Mouse (Mus musculus) cerebellum, adult 11 months (tissue): Measurements from ENCODE around the gene Pih1d1.
"Not testable (repeated sequence)": the region's sequence is repeated elsewhere in the genome, so short reads cannot be mapped to it uniquely, and the experiment has no call there.

ENCODE experiments used
- DNase-seq: peaks from one replicate; pipeline ENCODE4 v3.0.0; 2022

The Pih1d1 gene

DNA sequence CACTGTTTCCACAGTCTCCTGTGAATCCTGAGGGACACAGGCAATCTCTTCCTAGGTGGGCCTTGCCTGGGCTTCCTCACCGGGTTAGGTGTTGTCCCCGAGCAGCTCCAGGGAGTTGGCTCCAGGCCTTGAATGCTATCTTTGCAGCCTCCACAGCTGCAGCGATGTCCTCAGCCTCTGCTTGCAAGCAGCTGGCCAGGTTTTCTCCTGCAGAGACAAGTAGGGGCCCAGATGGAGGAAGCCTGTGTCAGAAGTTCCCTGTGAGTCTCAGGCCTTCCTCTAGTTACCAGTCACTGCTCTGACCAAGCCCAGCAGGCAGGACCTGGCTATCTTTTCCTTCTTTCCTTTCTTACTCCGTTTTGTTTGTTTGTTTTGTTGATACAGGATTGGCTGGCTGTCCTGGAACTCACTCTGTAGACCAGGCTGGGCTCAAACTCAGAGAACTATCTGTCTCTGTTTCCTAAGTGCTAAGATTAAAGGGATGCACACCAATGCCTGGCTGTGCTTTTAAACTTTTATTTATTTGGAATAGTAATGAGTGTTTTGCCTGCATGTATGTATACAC is 5.5 kb upstream of the Pih1d1 start:
- DNase-seq: no peak

DNA sequence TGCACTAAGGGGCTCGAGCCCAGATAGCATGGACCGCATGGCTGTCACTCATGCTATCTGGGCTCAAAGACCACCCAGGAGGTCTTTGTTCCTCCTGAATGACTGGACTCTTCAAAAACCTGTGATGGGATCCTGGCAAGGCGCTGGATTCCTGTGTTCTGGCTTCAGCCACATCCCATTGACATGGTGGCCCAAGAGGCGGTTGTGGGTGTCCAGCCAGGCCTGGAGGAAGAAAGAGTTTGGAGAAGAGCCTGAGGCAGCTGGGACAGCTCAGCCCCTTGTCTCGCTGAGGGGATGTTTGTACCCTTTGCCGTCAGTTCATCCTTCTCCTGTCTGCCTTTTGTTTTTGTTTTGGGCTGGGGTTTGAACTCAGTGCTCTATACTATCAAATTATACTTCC is 4.6 kb upstream of the Pih1d1 start:
- no peak for DNase-seq

DNA sequence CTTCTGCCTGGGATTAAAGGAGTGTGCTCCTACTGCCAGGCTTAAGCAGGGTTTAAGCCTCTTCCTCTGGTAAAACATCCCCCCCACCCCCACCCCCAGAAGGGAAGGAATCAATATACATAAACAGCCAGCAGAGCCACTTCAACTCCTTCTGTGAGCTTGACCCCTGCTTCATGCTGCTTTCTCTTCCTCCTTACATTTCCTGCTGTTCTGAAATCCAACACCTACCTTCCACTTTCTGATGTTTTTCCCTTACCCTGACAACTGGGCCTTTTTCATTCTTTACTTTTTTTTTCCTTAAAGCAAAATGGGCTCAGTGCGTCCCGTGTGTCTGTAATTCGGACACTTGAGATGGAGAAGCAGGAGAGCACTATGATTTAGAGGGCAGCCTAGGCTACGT is 3.8 kb upstream of the Pih1d1 start:
- DNase-seq: no peak

DNA sequence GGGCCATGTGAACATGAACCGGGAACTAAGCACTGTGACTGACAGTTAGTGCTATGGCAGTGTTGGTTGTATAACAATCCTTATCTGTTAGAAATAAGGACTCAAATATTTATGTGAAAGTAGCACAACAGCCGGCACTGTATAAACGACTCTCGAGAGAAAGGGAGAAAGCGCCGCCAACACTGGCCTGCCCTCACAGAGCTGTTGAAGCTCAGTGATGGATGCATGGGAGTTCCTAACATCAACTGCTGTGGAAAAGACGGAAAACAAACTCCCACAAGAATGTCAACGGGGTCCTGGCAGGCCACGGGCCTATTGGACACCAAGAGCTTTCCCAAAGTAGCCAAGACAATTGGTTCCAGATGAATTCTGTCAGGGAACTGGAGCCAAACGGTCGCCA is 2.8 kb upstream of the Pih1d1 start:
- DNase-seq: no peak

DNA sequence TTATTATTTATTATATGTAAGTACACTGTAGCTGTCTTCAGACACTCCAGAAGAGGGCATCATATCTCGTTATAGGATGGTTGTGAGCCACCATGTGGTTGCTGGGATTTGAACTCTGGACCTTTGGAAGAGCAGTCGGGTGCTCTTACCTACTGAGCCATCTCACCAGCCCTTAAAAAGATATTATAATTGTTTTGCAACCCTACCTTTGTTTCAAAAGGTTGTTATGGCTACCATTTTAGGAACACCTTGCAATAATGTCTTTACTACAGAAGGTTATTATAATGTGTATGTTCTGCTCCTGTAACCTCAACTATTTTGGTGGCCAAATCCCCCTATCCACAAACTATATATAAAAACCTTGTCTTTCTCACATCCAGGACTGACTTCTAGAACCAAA is 1.1 kb upstream of the Pih1d1 start:
- DNase-seq: not testable (repeated sequence)

DNA sequence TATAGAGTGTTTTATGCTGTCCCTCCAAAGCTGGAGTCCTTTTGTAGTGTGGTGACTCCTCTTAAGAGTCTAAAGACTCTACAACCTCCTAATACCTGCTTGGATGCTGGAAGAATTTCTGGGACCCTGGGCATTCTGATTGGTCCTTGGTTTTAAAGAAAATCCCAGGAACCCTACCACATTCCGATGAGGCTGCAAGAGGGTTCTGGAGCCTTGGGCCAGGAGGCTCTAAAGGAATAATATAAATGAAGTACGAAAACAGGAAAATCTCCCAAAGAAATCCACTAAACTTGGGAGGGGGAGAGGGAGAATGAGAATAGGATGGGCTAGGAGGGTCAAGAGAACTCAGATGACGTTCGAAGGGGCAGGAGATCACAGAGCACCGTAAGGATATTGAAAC is 517 bp upstream of the Pih1d1 start:
- DNase-seq: no peak

DNA sequence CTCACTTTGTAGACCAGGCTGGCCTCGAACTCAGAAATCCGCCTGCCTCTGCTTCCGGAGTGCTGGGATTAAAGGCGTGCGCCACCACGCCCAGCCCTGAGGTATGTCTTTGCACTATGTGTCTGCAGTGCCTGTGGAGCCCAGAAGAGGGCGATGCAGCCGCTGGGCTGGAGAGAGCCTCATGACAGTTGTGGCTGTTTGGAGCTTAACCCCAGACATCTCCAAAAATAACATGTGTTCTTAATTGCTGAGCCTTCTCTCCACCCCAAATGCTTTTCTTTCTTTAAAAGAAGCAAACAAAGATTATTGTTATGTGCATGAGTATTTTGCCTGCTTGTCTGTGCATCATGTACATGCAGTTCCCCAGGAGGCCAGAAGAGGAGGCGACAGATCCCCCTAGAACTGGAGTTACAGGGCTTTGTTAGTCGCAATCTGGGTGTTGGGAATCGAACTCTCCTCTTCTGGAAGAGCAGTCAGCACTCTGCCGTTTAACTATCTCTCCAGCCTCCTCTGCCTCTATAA is 951 bp downstream of the Pih1d1 start:
- DNase-seq: no peak

DNA sequence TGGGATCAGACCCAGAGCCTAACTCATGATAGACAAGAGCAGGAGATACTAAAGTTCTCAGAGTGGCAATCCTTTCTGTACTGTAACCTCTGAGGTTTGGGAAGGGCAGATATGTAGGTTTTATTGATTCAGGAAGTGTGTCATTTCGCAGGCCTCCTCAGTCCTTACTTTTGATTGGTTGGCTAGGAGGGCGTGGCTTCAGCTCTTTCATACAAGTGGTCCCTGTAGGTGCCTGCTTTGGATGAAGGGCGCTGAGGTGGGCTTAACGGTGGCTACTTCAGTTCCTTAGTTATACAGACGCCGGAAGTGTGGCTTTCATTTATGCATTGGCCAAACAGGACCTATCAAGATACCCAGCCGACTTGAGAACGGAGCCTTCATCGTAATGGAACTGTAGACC is 1.5 kb downstream of the Pih1d1 start:
- DNase-seq: no peak

DNA sequence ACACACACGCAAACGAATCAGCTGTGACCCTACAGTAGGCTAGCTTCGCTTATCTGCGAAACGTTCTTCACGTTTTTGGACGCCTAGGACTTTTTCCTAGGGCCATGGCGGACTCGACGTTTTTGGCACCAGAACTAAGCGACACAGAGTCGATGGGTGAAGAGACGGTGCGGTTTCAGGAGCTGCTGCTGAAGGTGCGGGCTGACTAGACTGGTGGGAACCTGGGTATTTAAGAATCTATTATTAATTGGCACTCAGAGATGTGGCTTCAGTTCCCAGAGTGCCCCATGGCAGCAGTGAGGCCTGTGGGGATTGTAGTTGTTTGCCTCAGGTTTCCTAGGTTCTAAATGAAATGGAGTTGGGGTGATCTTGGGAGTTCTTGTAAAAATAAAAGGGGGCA is 2.1 kb downstream of the Pih1d1 start:
- DNase-seq: no peak

DNA sequence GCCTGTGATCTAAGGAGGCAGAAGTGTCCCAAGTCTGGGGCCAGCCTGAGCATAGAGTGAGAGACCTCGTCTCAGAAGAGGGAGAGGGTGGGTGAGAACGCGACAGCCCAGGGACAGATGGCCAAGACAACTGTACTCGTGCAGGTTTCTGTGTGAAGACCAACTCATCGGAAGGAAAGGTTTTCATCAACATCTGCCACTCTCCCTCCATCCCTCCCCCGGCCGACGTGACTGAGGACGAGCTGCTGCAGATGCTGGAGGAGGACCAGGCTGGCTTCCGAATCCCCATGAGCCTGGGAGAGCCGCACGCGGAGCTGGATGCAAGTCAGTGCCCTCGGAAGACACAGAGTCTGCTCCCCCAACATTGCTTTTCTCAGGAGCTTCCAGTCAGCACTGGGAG is 3.4 kb downstream of the Pih1d1 start:
- DNase-seq: no peak

DNA sequence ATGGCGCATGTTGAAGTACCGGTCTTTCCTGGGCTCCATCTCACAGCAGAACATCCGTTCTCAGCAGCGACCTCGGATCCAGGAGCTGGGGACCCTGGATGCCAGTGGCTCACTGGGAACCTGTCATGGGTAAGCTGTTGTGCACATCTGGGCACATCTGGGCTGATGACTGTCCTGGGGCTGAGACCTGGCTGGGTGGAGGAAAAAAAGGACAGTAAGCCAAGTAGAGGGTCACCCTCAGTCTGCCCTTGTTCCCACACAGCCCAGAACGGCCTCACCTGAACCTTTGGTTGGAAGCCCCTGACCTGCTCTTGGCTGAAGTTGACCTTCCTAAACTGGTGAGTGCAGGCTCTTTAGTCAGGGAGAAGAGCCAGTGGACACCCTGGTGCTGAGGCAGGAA is 4.9 kb downstream of the Pih1d1 start:
- no peak for DNase-seq

DNA sequence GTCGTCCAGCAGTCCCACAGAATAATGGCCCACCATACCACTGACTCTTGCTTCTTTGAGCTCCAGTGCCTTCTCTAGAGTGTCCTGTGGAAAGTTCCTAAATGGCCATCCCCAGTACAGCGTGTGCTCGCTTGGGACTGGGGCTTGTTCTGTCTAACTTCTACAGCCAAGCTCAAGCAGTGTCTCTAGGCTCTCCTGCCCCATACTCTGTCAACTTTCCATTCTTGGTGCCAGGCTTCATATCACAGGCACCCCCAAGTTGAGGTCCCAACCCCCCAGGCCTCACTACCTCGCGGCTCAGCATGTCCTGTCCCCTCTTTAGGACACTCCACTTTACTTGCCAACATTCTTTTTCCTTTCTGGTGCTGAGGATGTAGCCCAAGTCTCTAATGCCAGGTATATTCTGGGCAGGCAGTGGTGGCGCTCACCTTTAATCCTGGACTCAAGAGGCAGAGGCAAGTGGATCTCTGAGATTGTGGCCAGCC is 6.3 kb downstream of the Pih1d1 start:
- no peak for DNase-seq

DNA sequence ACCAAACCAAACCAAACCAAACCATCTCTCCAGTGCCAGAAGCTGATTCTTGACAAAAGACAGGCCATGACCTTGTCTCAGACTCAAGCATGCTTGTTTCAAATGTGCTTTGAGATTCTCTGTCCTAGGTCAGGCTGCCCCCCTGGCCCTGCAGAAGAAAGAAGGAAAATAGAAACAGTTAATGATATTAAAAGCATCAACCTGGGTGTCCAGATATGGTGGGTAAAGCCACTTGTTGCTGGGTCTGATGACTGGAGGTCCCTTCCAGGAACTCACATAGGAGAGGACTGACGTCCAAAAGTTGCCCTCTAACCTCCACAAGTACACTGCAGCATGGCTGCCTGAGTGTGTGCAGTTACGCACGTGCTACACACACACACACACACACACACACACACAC is 6.8 kb downstream of the Pih1d1 start:
- DNase-seq: no peak

DNA sequence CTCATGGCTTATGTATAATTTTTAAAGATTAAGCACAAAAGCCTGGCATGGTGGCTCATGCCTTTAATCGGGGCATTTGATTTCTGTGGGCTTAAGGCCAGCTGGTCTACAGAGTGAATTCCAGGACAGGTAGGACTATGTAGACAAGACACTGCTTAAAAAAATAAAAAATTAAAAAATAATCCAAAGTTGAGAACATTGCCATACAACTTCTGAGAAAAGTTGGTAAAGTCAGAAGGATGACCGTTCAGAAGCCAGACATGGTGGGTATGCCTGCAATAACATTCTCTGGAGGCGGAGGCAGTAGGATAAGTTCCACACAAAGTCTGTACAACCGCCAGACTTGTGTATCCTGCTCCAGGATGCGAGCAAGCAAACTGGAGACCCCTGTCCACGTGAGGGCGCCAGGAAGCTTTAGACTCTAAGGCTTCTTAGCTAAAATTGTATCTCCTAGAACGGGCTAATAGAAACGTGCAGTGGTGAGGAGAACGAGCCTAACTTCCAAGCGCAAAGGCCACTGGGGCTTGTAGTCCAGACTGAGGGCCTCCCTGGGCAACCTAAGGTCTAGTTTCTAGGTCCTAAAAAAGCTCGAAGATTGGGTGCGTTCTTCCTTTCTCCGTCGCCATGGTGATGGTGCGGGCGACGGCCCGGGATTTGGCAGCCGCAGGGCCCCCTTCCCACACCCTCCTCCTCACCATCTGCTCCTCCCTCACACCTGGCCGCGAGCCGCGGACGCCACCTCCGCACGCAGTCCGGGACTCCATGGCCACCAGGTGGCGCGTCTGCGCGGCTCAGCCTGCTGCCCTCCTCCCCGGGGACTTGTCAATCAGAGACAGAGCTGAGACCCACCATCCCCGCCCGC is 7.7 kb downstream of the Pih1d1 start:
- peak; percentile 98 for DNase-seq

DNA sequence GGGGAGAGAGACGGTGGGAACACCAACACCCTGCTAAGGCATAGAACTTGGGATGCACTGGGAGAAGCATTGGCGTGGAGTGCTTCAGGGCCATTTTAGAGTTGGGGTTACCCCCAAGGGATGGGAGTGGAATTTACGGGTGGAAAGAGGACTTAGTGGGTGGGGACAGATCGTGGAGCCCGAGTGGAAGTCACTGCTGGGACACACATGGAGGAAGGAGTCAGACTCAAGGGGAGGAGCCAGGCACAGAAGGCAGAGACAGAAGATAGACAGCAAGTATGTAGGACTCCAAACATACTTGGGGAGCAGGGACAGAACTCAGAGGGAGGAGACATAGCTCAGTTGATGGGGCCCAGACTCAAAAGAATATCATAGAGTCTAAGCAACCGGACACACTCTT is 8.4 kb downstream of the Pih1d1 start:
- DNase-seq: no peak

DNA sequence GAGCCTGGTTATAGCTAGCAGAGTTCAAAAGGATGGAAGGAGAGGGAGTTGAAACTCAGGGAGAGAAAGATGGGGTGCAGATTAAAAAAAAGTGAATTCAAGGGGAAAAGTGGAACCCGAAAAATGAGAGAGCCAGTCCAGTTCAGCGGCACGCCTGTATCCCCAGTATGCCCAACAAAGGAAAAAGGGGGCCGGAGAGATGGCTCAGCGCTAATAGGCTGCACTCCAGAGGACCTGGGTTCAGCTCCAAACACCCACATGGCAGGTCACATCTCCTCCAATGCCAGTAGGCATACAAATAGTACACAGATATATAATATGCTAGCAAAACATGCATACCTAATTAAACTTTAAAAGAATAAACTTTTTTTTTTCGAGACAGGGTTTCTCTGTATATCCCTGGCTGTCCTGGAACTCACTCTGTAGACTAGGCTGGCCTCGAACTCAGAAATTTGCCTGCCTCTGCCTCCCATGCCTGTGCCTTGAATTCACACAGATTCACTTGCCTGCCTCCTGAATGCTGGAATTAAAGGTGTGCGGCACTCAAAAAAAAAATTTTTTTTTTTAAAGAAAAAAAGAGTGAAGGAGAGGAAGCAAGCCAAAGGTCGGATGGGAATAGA is 9.0 kb downstream of the Pih1d1 start:
- DNase-seq: no peak

DNA sequence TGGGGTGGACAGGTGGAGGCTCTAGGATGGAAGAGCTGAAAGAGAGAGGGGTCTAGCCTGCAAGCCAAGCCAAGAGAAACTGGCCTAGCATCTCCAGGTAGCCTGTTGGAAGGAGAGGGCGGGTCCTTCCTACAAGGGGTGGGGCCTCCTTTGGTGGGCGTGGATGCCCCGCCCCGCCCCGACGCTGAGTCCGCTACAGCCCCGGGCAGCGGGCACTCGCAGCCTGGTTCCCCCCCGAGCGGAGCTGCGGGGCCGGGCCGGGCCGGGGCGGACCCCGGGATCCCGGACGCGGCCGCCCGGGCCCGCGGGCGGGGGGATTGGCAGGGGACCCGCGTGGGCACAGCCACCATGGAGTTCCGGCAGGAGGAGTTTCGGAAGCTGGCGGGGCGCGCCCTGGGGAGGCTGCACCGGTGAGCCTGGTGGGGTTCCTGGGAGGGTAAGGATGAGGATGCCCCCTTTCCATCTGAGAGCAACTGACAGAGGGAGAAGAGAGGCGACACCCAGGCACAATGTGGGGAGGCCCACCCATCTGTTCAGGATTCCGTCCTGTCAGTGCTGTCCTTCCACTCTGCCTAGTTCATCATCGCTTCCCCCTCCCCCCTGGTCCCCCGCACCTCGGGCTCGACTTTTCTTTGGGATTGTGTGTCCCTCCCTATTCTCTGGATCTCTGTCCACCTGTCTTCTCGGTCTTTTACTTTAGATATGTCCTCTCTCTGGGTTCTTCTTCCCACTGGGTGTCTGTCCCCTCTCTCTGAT is 9.8 kb downstream of the Pih1d1 start, which contains the start of gene Slc17a7:
TSS of gene Slc17a7 (plus strand) at position 215 of the 756 bp plus-strand sequence.
- DNase-seq: peak; percentile 81

DNA sequence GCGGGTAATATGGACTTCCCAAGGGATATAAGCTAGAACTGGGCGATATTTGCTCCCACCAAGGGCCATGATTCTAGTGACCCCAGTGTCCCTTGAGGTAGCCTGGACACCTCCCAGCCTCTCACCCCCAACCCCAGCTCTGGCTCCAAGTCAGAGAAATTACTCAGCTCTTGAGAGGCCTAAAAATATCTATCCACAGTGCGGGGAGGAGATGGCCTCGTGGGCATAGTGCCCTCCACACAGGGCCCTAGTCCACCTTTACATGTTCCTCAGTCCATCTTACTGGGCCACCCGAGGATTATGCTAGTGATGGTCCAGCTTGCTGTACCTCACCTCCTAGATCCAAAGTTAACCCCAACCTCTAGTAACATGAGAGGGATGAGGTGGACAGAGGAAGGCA is 10.7 kb downstream of the Pih1d1 start:
- DNase-seq: no peak

DNA sequence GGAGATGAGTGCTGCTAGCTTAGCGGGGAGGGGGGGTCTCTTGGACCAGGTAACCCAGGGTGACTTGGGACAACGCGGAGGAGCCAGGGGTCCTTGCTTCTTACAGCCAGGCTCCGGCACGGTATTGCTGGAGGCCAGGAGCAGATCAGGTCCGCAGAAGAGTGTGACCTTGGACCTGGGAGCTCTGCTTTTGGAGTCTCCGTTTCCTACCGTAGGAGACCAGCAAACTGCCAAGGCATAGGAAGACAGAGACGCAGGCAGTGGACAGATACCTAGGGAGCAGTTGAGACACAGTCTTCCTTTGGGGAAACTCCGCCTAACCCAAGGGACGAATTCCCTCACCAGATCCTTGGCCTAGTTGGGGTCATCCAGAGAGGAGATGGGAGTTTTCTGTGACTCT is 11.6 kb downstream of the Pih1d1 start:
- no peak for DNase-seq

DNA sequence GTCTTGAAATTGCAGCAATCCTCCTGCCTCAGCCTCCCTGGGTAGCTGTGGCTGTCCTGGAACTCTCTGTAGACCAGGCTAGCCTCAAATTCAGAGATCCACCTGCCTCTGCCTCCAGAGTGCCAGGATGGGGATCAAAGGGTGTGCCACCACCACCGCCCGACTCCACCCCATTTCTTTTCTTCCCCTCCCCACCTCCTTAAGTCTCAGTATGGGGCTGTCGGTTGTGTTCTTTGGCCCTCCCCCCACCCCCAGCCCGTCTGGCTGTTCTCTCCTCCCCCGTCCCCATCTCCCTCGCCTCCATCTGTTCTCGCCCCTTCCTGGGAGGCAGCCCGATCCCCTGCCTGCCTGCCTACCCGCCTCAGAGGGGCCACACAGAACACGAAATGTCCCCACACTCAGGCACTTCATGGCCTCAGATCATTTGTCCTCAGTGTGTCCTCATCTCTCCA is 12.9 kb downstream of the Pih1d1 start:
- DNase-seq: peak; percentile 59

DNA sequence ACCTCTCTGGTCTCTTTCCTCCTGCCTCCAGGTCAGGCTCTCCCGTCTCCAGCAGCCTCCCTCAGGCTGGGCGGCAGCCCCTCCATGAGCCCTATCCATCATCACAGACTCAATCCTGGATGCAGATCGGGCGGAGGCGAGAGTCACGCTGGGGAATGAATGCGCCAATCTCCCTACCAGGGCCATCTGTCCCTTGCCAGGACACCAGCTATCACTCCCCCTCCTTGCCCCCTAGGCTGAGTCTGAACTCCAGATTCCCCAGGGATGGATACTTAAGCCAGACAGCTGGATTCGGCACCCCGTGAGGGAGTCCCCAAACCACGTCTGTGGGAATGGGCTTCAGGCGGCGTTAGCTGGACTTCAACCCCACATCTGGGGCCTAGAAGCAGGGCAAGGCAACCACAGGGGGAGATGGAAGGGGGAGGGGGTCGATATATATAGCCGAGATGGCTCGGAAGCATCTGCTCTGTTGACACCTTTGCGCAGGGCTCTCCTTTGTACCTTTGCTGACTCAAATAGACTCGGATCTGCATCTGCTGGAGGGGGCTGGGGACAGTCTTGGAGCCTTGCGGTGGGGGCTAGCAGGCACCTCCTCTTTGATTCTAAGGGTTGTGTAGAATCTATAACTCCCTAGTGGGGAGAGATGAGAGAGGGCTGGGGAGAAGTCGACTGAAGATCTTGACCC is 13.8 kb downstream of the Pih1d1 start:
- DNase-seq: peak; percentile 74

DNA sequence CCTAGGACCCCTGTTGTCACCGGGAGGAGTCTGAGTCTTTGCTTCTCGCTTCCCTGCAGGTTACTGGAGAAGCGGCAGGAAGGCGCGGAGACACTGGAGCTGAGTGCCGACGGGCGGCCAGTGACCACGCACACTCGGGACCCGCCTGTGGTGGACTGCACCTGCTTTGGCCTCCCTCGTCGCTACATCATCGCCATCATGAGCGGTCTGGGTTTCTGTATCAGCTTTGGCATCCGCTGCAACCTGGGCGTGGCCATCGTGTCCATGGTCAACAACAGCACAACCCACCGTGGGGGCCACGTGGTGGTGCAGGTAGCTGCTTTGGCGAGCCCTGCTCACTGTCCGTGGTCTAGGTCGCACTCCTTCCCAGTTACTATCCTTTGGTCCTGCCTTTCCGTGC is 14.6 kb downstream of the Pih1d1 start:
- DNase-seq: peak; percentile 68
